Mouse (Mus musculus) embryonic stem cell, embryonic (primary cell): ENCODE results near the gene Evi2.

Experiments
- CTCF ChIA-PET, 4 experiments: fragments of 300-600 bp in 2 of 4; fragments of 350-600 bp in 2 of 4; sonication (Branson Sonifier 250); formaldehyde crosslinking; loops; one replicate each; lab custom pipeline; 2022; ENCODE audit warnings: inconsistent platforms in 2 of 4; lab: Charles Lee
- POLR2A ChIA-PET, 4 experiments: fragments of 300-600 bp in 2 of 4; fragments of 350-600 bp in 2 of 4; sonication (Branson Sonifier 250); formaldehyde crosslinking; loops; one replicate each; lab custom pipeline; 2022; ENCODE audit warnings: antibody characterized with exemption in 4 of 4, inconsistent platforms in 1 of 4; lab: Charles Lee

Gene Evi2

GRCm38 (mm10) chr11:79530333-79530761, at the start of gene Evi2, which contains the start of gene Evi2a:
Gene Evi2 (minus strand): TSS chr11:79530589.
Gene Evi2a (minus strand): TSS chr11:79530609.
- CTCF ChIA-PET: no interaction called here
- POLR2A ChIA-PET: no interaction called here

- POLR2A ChIA-PET: interaction anchor here in 2 of 4 experiments (0.6 to 1.4 kb wide), 2 partner anchors 12 to 27 kb away, joined by 3 to 7 read pairs; no protein-coding TSS in a partner anchor
- CTCF ChIA-PET: interaction anchor here in 1 of 4 experiments (0.8 to 1.2 kb wide), 2 partner anchors 12 to 181 kb away, joined by 3 read pairs; no protein-coding TSS in a partner anchor
Measured at GRCm38 (mm10) chr11:79577741-79578140, 47.4 kb upstream of the Evi2 start.

GRCm38 (mm10) chr11:79575383-79576073, 45.1 kb upstream of the Evi2 start:
- CTCF ChIA-PET: interaction anchor here (0.5 to 1.9 kb wide), 9 partner anchors 13 to 629 kb away, joined by 3 to 6 read pairs (median 3); no protein-coding TSS in a partner anchor

DNA sequence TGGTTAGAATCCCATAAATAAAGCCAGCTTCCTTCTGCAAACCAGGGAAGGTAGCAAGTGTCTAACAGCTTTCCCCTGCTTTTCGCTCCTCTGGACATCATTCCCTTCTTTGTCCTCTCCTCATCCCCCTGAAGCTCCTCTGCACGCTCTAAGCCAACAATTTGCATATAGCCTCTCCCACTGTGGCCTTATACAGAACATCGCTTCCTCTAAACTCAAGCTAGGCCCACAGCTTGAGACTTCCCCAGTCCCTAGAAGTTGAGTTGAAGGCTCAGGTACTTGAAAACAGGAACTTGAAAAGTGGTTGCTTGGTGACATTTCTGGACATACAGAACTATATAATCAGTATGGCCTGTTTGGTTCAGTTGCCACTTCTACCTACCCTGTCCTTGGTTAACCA, 43.4 kb upstream of the Evi2 start:
- ChIA-PET POLR2A (interaction anchor here in 2 of 4 experiments (1.5 to 1.6 kb wide), 2 partner anchors 9 to 293 kb away, joined by 3 to 4 read pairs; no protein-coding TSS in a partner anchor), CTCF (no interaction called here)

More at GRCm38 (mm10) chr11:79575383-79576073, 45.1 kb upstream of the Evi2 start:
- POLR2A ChIA-PET: interaction anchor here in 2 of 4 experiments (0.6 to 2.3 kb wide), 6 partner anchors 9 to 802 kb away, joined by 3 to 5 read pairs (median 3); partner anchors contain the start of gene 5730455P16Rik (in 1 of the 2)

DNA sequence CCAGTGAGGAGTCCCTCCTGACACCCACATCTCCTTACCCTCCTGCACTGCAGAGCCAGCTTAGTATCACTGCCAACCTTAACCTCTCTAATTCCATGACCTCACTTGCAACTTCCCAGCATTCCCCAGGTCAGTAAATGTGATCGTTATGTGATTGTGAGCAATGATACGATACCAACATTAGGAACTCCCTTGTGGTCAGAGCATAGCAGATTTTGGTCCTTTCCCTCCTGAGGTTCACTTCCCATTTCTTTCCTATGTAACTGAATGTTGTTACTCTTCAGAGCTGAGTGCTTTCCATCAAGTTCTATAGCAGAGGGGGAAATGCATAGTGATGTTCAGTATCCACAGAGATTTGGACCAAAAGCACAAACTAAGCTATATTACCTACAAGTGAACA, 39.9 kb upstream of the Evi2 start:
- CTCF ChIA-PET: interaction anchor here in 3 of 4 experiments (0.5 to 1.3 kb wide), 3 partner anchors 117 to 194 kb away, joined by 3 read pairs; no protein-coding TSS in a partner anchor
- POLR2A ChIA-PET: no interaction called here

DNA sequence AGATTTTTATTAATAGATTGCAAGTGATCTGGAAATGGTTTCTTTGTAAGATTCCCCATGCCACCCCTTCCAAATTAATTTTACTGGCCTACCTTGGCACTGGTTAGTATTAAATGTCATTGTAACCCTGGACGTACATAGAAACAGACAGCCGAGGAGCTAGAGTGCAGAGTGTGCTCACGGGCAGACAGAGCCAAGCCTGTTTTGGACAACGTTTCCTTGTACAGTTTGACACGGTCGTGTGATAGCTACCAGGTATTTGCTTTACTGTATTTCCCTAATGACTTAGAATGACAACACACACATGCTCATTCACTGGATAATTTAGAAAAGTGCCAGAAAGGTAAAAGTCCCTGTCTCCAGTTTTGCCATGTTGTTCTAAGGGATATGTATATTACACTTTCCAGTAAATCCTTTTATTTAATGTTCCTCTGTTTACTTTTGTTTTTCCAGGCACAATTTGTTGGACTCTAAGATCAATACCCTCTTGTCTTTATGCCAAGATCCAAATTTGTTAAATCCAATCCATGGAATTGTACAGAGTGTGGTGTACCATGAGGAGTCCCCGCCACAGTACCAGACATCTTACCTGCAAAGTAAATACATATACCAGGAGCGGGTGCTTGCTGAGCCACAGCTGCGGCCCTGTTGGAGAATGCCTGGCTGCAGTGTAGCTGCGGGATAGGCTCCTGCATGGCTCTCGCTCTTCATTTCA, 38.0 kb upstream of the Evi2 start:
- ChIA-PET POLR2A (no interaction called here), CTCF (no interaction called here)

DNA sequence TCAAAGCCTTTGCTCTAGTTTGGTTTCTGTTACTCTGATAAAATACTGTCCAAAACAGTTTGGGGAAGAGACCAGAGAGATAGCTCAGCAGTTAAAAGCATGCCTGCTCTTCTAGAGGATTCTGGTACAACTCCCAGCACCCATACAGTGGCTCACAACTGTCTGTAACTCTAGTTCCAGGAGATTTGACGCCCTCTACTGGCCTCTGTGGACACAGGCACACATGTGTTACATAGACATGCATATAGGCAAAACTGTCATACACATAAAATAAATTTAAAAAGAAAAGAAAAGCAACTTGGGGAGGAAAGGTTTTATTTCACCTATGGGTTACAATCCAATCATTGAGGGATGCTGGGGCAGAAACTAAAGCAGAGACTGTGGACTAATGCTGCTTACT, 36.6 kb upstream of the Evi2 start:
- POLR2A ChIA-PET: interaction anchor here in 1 of 4 experiments (0.8 kb wide), 1 partner anchor 9 kb away, joined by 3 read pairs; no protein-coding TSS in a partner anchor
- CTCF ChIA-PET: interaction anchor here in 1 of 4 experiments (0.9 kb wide), 1 partner anchor 10 kb away, joined by 3 read pairs; no protein-coding TSS in a partner anchor

DNA sequence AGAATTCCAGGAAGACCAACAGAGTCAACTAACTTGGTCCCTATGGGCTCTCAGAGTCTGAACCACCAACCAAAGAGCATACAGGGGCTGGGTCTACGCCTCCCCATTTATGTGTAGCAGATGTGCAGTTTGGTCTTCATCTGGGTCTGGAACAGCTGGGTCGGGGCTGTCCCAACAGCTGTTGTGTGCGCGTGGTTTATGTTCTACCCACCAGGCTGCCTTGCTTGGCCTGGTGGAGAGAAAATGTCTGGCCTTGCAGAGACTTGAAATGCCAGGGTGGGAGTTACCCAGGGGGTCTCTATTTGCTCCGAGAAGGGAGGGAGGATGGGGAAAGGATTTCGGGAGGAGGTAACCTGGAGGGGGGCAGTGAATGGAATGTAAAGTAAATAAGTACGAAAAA, 33.1 kb upstream of the Evi2 start:
- ChIA-PET POLR2A (interaction anchor here in 2 of 4 experiments (0.9 to 1.0 kb wide), 2 partner anchors 47 to 676 kb away, joined by 4 to 5 read pairs; no protein-coding TSS in a partner anchor), CTCF (interaction anchor here in 1 of 4 experiments (0.5 kb wide), 1 partner anchor 61 kb away, joined by 6 read pairs; no protein-coding TSS in a partner anchor)

DNA sequence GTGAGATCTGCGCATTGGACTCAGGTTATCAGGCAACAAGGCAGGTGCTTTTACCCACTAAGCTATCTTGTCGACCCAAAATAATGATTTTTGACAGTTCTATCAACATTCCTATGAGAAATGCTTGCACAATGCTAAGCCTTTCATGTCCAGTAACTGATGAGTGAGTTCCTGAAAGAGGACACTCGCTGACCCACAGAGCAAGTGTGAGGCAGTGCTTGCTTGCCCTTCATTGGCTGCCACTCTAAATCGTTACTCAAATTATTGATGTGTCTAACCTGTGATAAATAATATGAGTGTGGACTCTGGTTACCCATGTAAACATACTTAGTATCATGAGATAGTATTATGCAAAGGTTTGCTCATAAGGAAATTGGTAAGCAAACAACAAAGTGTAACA, 30.1 kb upstream of the Evi2 start:
- ChIA-PET POLR2A (interaction anchor here in 1 of 4 experiments (0.5 kb wide), 1 partner anchor 133 kb away, joined by 3 read pairs; no protein-coding TSS in a partner anchor), CTCF (no interaction called here)

DNA sequence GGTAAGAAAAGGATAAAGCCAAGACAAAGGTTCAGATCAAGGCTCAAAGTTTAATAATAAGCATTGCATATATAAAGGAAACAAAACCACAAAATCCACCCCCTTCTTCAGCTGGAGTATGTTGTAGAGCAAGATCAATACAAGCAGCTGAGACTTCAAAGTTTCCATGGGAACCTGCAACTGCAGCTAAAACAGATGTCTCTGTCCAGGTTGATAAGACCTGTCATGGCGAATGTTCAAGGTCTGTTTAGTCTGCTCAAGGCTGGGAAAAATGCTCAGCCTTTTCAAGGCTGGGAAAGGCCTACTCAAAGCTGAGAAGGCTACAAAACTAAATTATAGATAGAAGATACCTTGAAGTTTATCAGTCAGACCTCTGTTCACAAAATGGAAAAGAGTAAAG, 22.2 kb upstream of the Evi2 start:
- ChIA-PET POLR2A (interaction anchor here in 2 of 4 experiments (0.6 to 0.9 kb wide), 3 partner anchors 14 to 202 kb away, joined by 3 read pairs; no protein-coding TSS in a partner anchor), CTCF (interaction anchor here in 2 of 4 experiments (0.6 to 0.8 kb wide), 2 partner anchors 8 to 347 kb away, joined by 3 read pairs; no protein-coding TSS in a partner anchor)

DNA sequence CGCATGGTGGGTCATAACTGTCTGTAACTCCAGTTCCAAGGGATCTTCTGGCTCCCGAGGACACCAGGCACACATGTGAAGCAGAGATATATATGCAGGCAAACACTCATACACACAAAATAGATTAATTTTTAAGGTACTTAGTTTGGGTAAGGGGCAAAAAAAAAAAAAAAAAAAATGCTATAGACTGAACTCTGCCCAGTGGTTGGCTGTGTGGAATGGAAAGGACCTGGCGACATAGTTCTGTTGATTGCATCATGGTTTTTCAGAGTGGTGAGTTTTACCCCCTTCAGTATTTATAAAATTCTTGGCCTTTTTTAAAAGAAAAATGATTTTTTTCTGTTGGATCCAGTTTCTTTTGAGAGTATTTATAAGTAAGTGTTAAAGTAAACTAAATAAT, 5.9 kb upstream of the Evi2 start:
- CTCF ChIA-PET: interaction anchor here in 1 of 4 experiments (0.7 kb wide), 1 partner anchor 613 kb away, joined by 3 read pairs; no protein-coding TSS in a partner anchor
- POLR2A ChIA-PET: no interaction called here

DNA sequence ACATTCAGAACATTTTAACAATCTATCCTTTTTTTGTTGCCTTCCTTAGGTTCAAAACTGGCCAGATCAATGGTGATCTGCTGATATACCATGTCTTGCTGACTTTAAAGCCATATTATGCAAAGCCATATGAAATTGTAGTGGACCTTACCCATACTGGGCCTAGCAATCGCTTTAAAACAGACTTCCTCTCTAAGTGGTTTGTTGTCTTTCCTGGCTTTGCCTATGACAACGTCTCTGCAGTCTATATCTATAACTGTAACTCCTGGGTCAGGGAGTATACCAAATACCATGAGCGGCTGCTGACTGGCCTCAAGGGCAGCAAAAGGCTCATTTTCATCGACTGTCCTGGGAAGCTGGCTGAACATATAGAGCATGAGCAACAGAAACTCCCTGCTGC, 5.2 kb upstream of the Evi2 start:
- ChIA-PET POLR2A (no interaction called here), CTCF (no interaction called here)

DNA sequence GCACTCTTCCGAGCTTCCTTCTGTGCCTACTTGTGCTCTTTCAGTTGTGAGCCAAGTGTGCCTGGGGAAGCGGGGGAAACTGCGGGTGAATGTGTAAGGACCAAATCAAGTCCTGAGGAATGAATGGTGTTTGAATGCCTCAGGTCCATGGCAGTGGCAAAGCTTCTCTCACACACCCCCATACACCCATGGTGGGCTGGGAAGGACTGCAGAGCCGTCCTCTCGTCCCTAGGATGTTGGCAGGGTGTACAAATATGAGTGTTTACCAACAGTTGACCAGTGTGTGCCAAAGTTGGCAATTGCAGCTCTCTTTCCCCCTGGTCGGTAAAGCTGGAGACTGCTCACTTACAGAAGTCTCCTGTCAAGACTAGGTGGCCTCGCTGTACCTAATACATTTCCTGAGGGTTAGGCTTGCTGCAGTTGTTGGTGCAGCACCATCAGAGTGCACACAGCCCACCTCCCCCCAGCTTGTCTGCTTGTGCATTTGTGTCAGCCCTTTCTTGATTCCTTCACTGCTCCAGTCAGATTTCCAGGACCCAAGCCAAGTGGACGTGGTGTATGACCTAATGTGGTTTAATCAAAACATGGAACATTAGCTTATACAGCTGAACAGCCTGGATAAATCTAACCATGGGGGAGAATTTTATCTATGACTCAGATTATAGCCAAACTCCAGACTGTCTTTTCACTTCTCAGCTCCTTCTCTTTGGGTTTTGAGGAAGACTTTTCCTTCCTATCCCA, 3.7 kb upstream of the Evi2 start:
- ChIA-PET CTCF (no interaction called here), POLR2A (no interaction called here)

DNA sequence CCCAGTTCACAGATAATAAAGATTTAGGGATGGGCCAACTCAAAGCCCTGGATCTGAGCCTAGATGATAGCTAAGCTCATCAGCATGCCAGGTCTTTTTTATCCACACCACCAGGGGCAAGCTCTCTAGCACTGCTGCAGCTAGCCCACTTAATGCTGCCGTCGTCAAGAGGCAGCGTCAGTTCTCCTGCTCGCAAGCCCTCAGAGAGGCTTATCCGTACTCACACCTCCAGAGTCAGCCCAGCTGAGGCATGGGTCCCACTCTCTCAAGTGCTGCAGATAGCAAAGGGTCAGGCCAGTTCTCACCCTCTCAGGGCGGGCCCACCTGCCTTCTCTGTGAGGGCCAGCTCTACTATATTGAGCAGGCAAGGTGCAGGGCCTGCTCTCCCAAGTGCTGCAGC, 2.9 kb upstream of the Evi2 start:
- CTCF ChIA-PET: no interaction called here
- POLR2A ChIA-PET: no interaction called here

- POLR2A ChIA-PET: interaction anchor here in 1 of 4 experiments (0.5 kb wide), 1 partner anchor 401 kb away, joined by 3 read pairs; no protein-coding TSS in a partner anchor
- CTCF ChIA-PET: interaction anchor here in 1 of 4 experiments (0.5 kb wide), 1 partner anchor 9 kb away, joined by 3 read pairs; no protein-coding TSS in a partner anchor
Measured at GRCm38 (mm10) chr11:79531485-79531884, 1.1 kb upstream of the Evi2 start.

DNA sequence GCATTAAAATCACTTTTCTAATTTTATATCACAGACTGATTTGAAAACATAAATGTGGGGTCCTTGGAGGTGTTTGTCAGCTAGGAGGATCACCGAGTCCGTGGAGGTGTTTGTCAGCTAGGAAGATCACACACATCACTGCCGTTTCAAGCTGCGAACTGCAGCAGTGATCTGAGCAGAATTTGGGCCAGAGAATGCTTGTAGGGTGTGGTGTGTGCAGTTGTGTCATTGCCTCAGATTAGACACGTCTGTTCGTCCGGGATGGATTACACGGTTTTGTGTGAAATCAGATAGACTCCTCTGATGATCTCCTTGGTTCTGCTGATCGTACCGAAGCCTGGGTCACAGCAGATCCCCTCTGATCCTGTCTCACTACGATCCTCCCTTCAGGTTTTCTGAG, 385 bp upstream of the Evi2 start:
- POLR2A ChIA-PET: no interaction called here
- CTCF ChIA-PET: no interaction called here

GRCm38 (mm10) chr11:79529736-79530135, 653 bp downstream of the Evi2 start:
- ChIA-PET CTCF (no interaction called here), POLR2A (no interaction called here)

- CTCF ChIA-PET: no interaction called here
Measured at GRCm38 (mm10) chr11:79529226-79529625, 1.2 kb downstream of the Evi2 start.

More at GRCm38 (mm10) chr11:79529226-79529625, 1.2 kb downstream of the Evi2 start:
- POLR2A ChIA-PET: no interaction called here
